Mouse (Mus musculus): Measurements from ENCODE around the gene Rnase13. TPM values are rescaled to one million over a fixed set of nuclear protein-coding genes. Genes with fewer than 3 reads are reported as not detected.
A peak's percentile ranks its signal among the peaks of the same experiment; 100 is the strongest.

The Rnase13 gene
- polyA plus RNA-seq, 1 experiment = not detected

- no peak for TF ChIP-seq CTCF (IDR thresholded peaks at IDR 0.05; ENCODE audit: low read depth, low read length)
- TF ChIP-seq POLR2A (IDR thresholded peaks at IDR 0.05; ENCODE audit: insufficient read depth, low read length) = no peak
- no peak for TF ChIP-seq EP300 (IDR thresholded peaks at IDR 0.05; ENCODE audit: insufficient read depth, low read depth, low read length)
- Histone ChIP-seq H3K9me3 (replicated peaks; ENCODE audit: control insufficient read depth, insufficient read depth, low read length, poor library complexity, severe bottlenecking) (no peaks in the 10 kb centered on the region), H3K27me3 (ENCODE audit: control insufficient read depth, insufficient read depth, low read length, poor library complexity, severe bottlenecking) (no peaks in the 10 kb centered on the region), H3K4me3 (ENCODE audit: low read depth, low read length) (no peak overlapping the region), H3K9ac (ENCODE audit: low read depth, poor library complexity, severe bottlenecking) (no peak overlapping the region), H3K4me1 (ENCODE audit: control insufficient read depth, insufficient read depth, low read length) (peaks cover 3% of the 10 kb centered on the region), H3K27ac (ENCODE audit: insufficient read depth, low read length) (peak overlapping the region; percentile 64), H3K36me3 (ENCODE audit: control insufficient read depth, insufficient read depth, low read length, poor library complexity, severe bottlenecking) (peaks cover 29% of the 10 kb centered on the region)
Observed at GRCm38 (mm10) chr14:51893094-51893794, 29.3 kb downstream of the Rnase13 start.

GRCm38 (mm10) chr14:51892191-51892939 lies 30.2 kb downstream of the Rnase13 start, which contains the start of gene Slc39a2:
TSS of gene Slc39a2 (plus strand) at chr14:51892889.
- Histone ChIP-seq H3K27me3 (ENCODE audit: control insufficient read depth, insufficient read depth, low read length, poor library complexity, severe bottlenecking) (no peaks in the 10 kb centered on the region), H3K4me1 (ENCODE audit: control insufficient read depth, insufficient read depth, low read length) (peaks cover 3% of the 10 kb centered on the region), H3K27ac (ENCODE audit: insufficient read depth, low read length) (peak within 1 kb of the TSS; percentile 64), H3K36me3 (ENCODE audit: control insufficient read depth, insufficient read depth, low read length, poor library complexity, severe bottlenecking) (peaks cover 36% of the 10 kb centered on the region), H3K9ac (ENCODE audit: low read depth, poor library complexity, severe bottlenecking) (no peak within 1 kb of the TSS), H3K4me3 (ENCODE audit: low read depth, low read length) (no peak within 1 kb of the TSS), H3K9me3 (replicated peaks; ENCODE audit: control insufficient read depth, insufficient read depth, low read length, poor library complexity, severe bottlenecking) (no peaks in the 10 kb centered on the region)
- TF ChIP-seq POLR2A (IDR thresholded peaks at IDR 0.05; ENCODE audit: insufficient read depth, low read length) (no peak), EP300 (IDR thresholded peaks at IDR 0.05; ENCODE audit: insufficient read depth, low read depth, low read length) (no peak), CTCF (IDR thresholded peaks at IDR 0.05; ENCODE audit: low read depth, low read length) (no peak)

GRCm38 (mm10) chr14:51889833-51890232 lies 32.7 kb downstream of the Rnase13 start:
- Histone ChIP-seq H3K27ac (ENCODE audit: insufficient read depth, low read length) (no peak overlapping the region), H3K27me3 (ENCODE audit: control insufficient read depth, insufficient read depth, low read length, poor library complexity, severe bottlenecking) (no peaks in the 10 kb centered on the region), H3K36me3 (ENCODE audit: control insufficient read depth, insufficient read depth, low read length, poor library complexity, severe bottlenecking) (peaks cover 43% of the 10 kb centered on the region), H3K9ac (ENCODE audit: low read depth, poor library complexity, severe bottlenecking) (no peak overlapping the region), H3K9me3 (replicated peaks; ENCODE audit: control insufficient read depth, insufficient read depth, low read length, poor library complexity, severe bottlenecking) (no peaks in the 10 kb centered on the region), H3K4me1 (ENCODE audit: control insufficient read depth, insufficient read depth, low read length) (peaks cover 5% of the 10 kb centered on the region), H3K4me3 (ENCODE audit: low read depth, low read length) (no peak overlapping the region)
- TF ChIP-seq POLR2A (IDR thresholded peaks at IDR 0.05; ENCODE audit: insufficient read depth, low read length) (no peak), CTCF (IDR thresholded peaks at IDR 0.05; ENCODE audit: low read depth, low read length) (no peak), EP300 (IDR thresholded peaks at IDR 0.05; ENCODE audit: insufficient read depth, low read depth, low read length) (no peak)

GRCm38 (mm10) chr14:51886051-51886450 lies 36.5 kb downstream of the Rnase13 start:
- Histone ChIP-seq H3K9ac (ENCODE audit: low read depth, poor library complexity, severe bottlenecking) (no peak overlapping the region), H3K9me3 (replicated peaks; ENCODE audit: control insufficient read depth, insufficient read depth, low read length, poor library complexity, severe bottlenecking) (no peaks in the 10 kb centered on the region), H3K27ac (ENCODE audit: insufficient read depth, low read length) (no peak overlapping the region), H3K36me3 (ENCODE audit: control insufficient read depth, insufficient read depth, low read length, poor library complexity, severe bottlenecking) (peaks cover 37% of the 10 kb centered on the region), H3K4me1 (ENCODE audit: control insufficient read depth, insufficient read depth, low read length) (peaks cover 2% of the 10 kb centered on the region), H3K27me3 (ENCODE audit: control insufficient read depth, insufficient read depth, low read length, poor library complexity, severe bottlenecking) (no peaks in the 10 kb centered on the region), H3K4me3 (ENCODE audit: low read depth, low read length) (peak overlapping the region; percentile 23; the same call in 1 of the 2 replicates)
- TF ChIP-seq CTCF (IDR thresholded peaks at IDR 0.05; ENCODE audit: low read depth, low read length) = no peak
- TF ChIP-seq POLR2A (IDR thresholded peaks at IDR 0.05; ENCODE audit: insufficient read depth, low read length) = no peak
- no peak for TF ChIP-seq EP300 (IDR thresholded peaks at IDR 0.05; ENCODE audit: insufficient read depth, low read depth, low read length)

- peak within 1 kb of the TSS; percentile 84 for H3K4me3 ChIP-seq (ENCODE audit: low read depth, low read length)
- no peak for TF ChIP-seq POLR2A (IDR thresholded peaks at IDR 0.05; ENCODE audit: insufficient read depth, low read length)
- no peak for TF ChIP-seq EP300 (IDR thresholded peaks at IDR 0.05; ENCODE audit: insufficient read depth, low read depth, low read length)
- no peak for TF ChIP-seq CTCF (IDR thresholded peaks at IDR 0.05; ENCODE audit: low read depth, low read length)
- H3K27me3 ChIP-seq (ENCODE audit: control insufficient read depth, insufficient read depth, low read length, poor library complexity, severe bottlenecking) = no peaks in the 10 kb centered on the region
- peaks cover 28% of the 10 kb centered on the region for H3K36me3 ChIP-seq (ENCODE audit: control insufficient read depth, insufficient read depth, low read length, poor library complexity, severe bottlenecking)
- peak within 1 kb of the TSS; percentile 82 for H3K27ac ChIP-seq (ENCODE audit: insufficient read depth, low read length)
- peaks cover 2% of the 10 kb centered on the region for H3K4me1 ChIP-seq (ENCODE audit: control insufficient read depth, insufficient read depth, low read length)
- H3K9me3 ChIP-seq (replicated peaks; ENCODE audit: control insufficient read depth, insufficient read depth, low read length, poor library complexity, severe bottlenecking) = no peaks in the 10 kb centered on the region
- peak within 1 kb of the TSS; percentile 75 for H3K9ac ChIP-seq (ENCODE audit: low read depth, poor library complexity, severe bottlenecking)
Observed at GRCm38 (mm10) chr14:51884598-51885331, 37.8 kb downstream of the Rnase13 start, which contains the start of gene Mettl17. TSS of gene Mettl17 (plus strand) at chr14:51884842.

Measured in ES-Bruce4 (cell line).